Mouse (Mus musculus): ENCODE measurements at regions not wholly inside any gene's neighbourhood (a gene's known extent, or its start where the extent isn't known, plus 50 kb on each side); places are given as distances from the start of the nearest gene placed in this dataset.
A peak's percentile ranks its signal among the peaks of the same experiment; 100 is the strongest.
"Not testable (repeated sequence)": the region's sequence is repeated elsewhere in the genome, so short reads cannot be mapped to it uniquely, and the experiment has no call there.

DNA sequence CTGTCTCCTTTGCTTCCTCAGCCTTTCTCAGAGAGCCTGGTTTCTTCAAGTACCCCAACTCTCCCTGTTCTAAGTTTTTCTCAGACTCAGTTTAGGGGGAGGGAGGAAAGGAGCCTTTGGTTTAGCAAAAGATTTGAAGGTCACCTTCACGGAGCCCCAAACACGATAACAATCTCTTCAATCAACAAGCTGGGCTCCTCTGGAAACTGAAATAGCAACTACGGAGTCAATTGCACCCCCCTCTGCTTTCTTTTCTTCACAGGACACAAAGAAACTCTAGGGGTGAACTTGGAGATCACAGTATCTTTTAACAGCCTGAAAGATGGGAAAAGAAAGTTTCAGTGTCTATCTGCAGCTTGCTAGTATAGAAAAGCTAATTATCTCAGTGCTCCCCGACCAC lies 151.4 kb upstream of the 1700012A03Rik start:
- ATAC-seq (ENCODE audit: insufficient read depth, low read depth), result no peak
- DNase-seq (ENCODE audit: low spot score), result no peak
- no peak overlapping the region for H3K4me2 ChIP-seq (ENCODE audit: low read depth, low read length)
- no peak overlapping the region for H3K27ac ChIP-seq (ENCODE audit: low read depth)
- H3K4me1 ChIP-seq (ENCODE audit: control insufficient read depth, insufficient read depth), result no peaks in the 10 kb centered on the region
- no peak overlapping the region for H3K4me3 ChIP-seq (ENCODE audit: low read depth, low read length)
- H3K9me3 ChIP-seq (replicated peaks; ENCODE audit: control insufficient read depth, low read length), result no peaks in the 10 kb centered on the region
- TF ChIP-seq EP300 (IDR thresholded peaks at IDR 0.05; ENCODE audit: low read depth), result no peak
- no peak for TF ChIP-seq CTCF (IDR thresholded peaks at IDR 0.05; ENCODE audit: low read depth)
- no peaks in the 10 kb centered on the region for H3K27me3 ChIP-seq (ENCODE audit: control insufficient read depth, insufficient read depth, low read length)
- 28% methylated on average over 4 of the region's 4 CpGs for WGBS
- no peak overlapping the region for H3K9ac ChIP-seq (replicated peaks; ENCODE audit: low read depth, low read length)
- H3K36me3 ChIP-seq (replicated peaks; ENCODE audit: control insufficient read depth, insufficient read depth, low read length), result no peaks in the 10 kb centered on the region

DNA sequence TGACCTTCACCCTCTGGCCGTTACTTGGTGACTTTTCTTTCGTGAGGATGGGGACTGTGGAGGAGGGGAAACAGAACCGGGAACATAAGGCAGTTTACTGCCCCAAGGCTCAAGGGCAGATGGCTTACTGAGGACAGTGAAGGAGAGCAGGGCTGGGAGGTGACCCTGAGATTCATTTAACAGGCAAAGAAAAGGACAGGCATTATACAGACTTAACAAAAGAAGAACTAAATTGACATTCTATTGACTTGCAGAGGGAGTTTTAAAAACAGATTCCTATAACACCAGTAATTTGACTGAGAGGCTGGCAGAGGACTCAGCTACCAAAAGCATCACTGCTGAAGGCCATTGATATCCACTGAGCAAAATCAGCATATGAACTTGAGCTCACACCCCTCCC lies 153.0 kb upstream of the 1700012A03Rik start:
- no peak for DNase-seq (ENCODE audit: low spot score)
- Histone ChIP-seq H3K9me3 (replicated peaks; ENCODE audit: control insufficient read depth, low read length) (no peaks in the 10 kb centered on the region), H3K36me3 (replicated peaks; ENCODE audit: control insufficient read depth, insufficient read depth, low read length) (no peaks in the 10 kb centered on the region), H3K4me2 (ENCODE audit: low read depth, low read length) (no peak overlapping the region), H3K9ac (replicated peaks; ENCODE audit: low read depth, low read length) (no peak overlapping the region), H3K27me3 (ENCODE audit: control insufficient read depth, insufficient read depth, low read length) (no peaks in the 10 kb centered on the region), H3K4me3 (ENCODE audit: low read depth, low read length) (no peak overlapping the region), H3K27ac (ENCODE audit: low read depth) (no peak overlapping the region), H3K4me1 (ENCODE audit: control insufficient read depth, insufficient read depth) (no peaks in the 10 kb centered on the region)
- TF ChIP-seq CTCF (IDR thresholded peaks at IDR 0.05; ENCODE audit: low read depth), result no peak
- no peak for TF ChIP-seq EP300 (IDR thresholded peaks at IDR 0.05; ENCODE audit: low read depth)
- no peak for ATAC-seq (ENCODE audit: insufficient read depth, low read depth)
- 74% methylated on average over 3 of the region's 3 CpGs for WGBS

- no peaks in the 10 kb centered on the region for H3K36me3 ChIP-seq (replicated peaks; ENCODE audit: control insufficient read depth, insufficient read depth, low read length)
- no peaks in the 10 kb centered on the region for H3K9me3 ChIP-seq (replicated peaks; ENCODE audit: control insufficient read depth, low read length)
- H3K4me2 ChIP-seq (ENCODE audit: low read depth, low read length), result no peak overlapping the region
- ATAC-seq (ENCODE audit: insufficient read depth, low read depth), result no peak
- no peak for DNase-seq (ENCODE audit: low spot score)
- H3K9ac ChIP-seq (replicated peaks; ENCODE audit: low read depth, low read length), result no peak overlapping the region
- WGBS, result 46% methylated on average over 3 of the region's 3 CpGs
- H3K4me3 ChIP-seq (ENCODE audit: low read depth, low read length), result no peak overlapping the region
- no peak overlapping the region for H3K27ac ChIP-seq (ENCODE audit: low read depth)
- no peaks in the 10 kb centered on the region for H3K4me1 ChIP-seq (ENCODE audit: control insufficient read depth, insufficient read depth)
- no peaks in the 10 kb centered on the region for H3K27me3 ChIP-seq (ENCODE audit: control insufficient read depth, insufficient read depth, low read length)
- no peak for TF ChIP-seq EP300 (IDR thresholded peaks at IDR 0.05; ENCODE audit: low read depth)
- TF ChIP-seq CTCF (IDR thresholded peaks at IDR 0.05; ENCODE audit: low read depth), result no peak
These were observed 154.2 kb upstream of the 1700012A03Rik start for GRCm38 (mm10) chr6:31895835-31896234.

- no peak overlapping the region for H3K9ac ChIP-seq (replicated peaks; ENCODE audit: low read depth, low read length)
- 14% methylated on average over 4 of the region's 4 CpGs for WGBS
- no peak for ATAC-seq (ENCODE audit: insufficient read depth, low read depth)
These were observed 163.1 kb upstream of the 1700012A03Rik start for GRCm38 (mm10) chr6:31886931-31887330.

GRCm38 (mm10) chr6:31885196-31885595 lies 164.8 kb upstream of the 1700012A03Rik start:
- H3K4me3 ChIP-seq (ENCODE audit: low read depth, low read length); H3K9me3 ChIP-seq (replicated peaks; ENCODE audit: control insufficient read depth, low read length); DNase-seq (ENCODE audit: low spot score); H3K36me3 ChIP-seq (replicated peaks; ENCODE audit: control insufficient read depth, insufficient read depth, low read length); H3K27me3 ChIP-seq (ENCODE audit: control insufficient read depth, insufficient read depth, low read length); H3K27ac ChIP-seq (ENCODE audit: low read depth); H3K9ac ChIP-seq (replicated peaks; ENCODE audit: low read depth, low read length); H3K4me1 ChIP-seq (ENCODE audit: control insufficient read depth, insufficient read depth); ATAC-seq (ENCODE audit: insufficient read depth, low read depth); H3K4me2 ChIP-seq (ENCODE audit: low read depth, low read length): not testable (repeated sequence)
- 11% methylated on average over 1 of the region's 1 CpGs for WGBS

More at GRCm38 (mm10) chr6:31886931-31887330, 163.1 kb upstream of the 1700012A03Rik start:
- Histone ChIP-seq H3K4me2 (ENCODE audit: low read depth, low read length) (no peak overlapping the region), H3K4me3 (ENCODE audit: low read depth, low read length) (no peak overlapping the region), H3K27me3 (ENCODE audit: control insufficient read depth, insufficient read depth, low read length) (no peaks in the 10 kb centered on the region), H3K36me3 (replicated peaks; ENCODE audit: control insufficient read depth, insufficient read depth, low read length) (no peaks in the 10 kb centered on the region), H3K9me3 (replicated peaks; ENCODE audit: control insufficient read depth, low read length) (no peaks in the 10 kb centered on the region), H3K27ac (ENCODE audit: low read depth) (no peak overlapping the region), H3K4me1 (ENCODE audit: control insufficient read depth, insufficient read depth) (no peaks in the 10 kb centered on the region)
- no peak for TF ChIP-seq CTCF (IDR thresholded peaks at IDR 0.05; ENCODE audit: low read depth)
- TF ChIP-seq EP300 (IDR thresholded peaks at IDR 0.05; ENCODE audit: low read depth), result no peak
- DNase-seq (ENCODE audit: low spot score), result no peak

DNA sequence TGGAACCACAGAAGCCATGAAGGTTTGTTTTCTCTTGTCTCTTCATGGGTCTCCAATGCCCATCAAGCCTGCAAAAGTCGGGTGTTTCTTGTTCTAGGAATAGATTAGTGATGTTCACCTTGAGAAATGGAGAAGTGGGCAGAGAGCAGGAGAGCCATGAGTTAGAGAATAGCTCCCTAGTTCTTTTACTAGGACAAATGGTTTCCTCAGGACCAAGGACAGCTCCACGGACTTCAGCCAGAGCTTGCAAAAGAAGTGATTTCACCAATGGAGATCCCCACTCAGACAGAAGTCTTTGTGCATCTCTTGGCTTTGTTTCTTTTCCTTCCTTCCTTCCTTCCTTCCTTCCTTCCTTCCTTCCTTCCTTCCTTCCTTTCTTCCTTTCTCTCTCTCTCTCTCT lies 166.3 kb upstream of the 1700012A03Rik start:
- Histone ChIP-seq H3K36me3 (replicated peaks; ENCODE audit: control insufficient read depth, insufficient read depth, low read length) (no peaks in the 10 kb centered on the region), H3K4me1 (ENCODE audit: control insufficient read depth, insufficient read depth) (no peaks in the 10 kb centered on the region), H3K9ac (replicated peaks; ENCODE audit: low read depth, low read length) (no peak overlapping the region), H3K9me3 (replicated peaks; ENCODE audit: control insufficient read depth, low read length) (no peaks in the 10 kb centered on the region), H3K4me3 (ENCODE audit: low read depth, low read length) (no peak overlapping the region), H3K27me3 (ENCODE audit: control insufficient read depth, insufficient read depth, low read length) (no peaks in the 10 kb centered on the region), H3K27ac (ENCODE audit: low read depth) (no peak overlapping the region), H3K4me2 (ENCODE audit: low read depth, low read length) (no peak overlapping the region)
- peak; percentile 34 for DNase-seq (ENCODE audit: low spot score)
- TF ChIP-seq EP300 (IDR thresholded peaks at IDR 0.05; ENCODE audit: low read depth), result no peak
- TF ChIP-seq CTCF (IDR thresholded peaks at IDR 0.05; ENCODE audit: low read depth), result no peak
- no peak for ATAC-seq (ENCODE audit: insufficient read depth, low read depth)
- 5% methylated on average over 2 of the region's 2 CpGs for WGBS
